Mouse (Mus musculus): ENCODE results near the gene Tmbim6. TPM values are rescaled to one million over a fixed set of nuclear protein-coding genes. Genes with fewer than 3 reads are reported as not detected.

Tmbim6 gene
- total RNA-seq (2021), result 100 to 1,000 TPM; 189 to 194 TPM
- long read RNA-seq, experiment 1, transcript Tmbim6-202 (10 exons, 944 nt), result minor isoform, 24 of 305 reads
- long read RNA-seq, experiment 1, transcript Tmbim6-201 (10 exons, 2,452 nt), result major isoform, 253 of 305 reads
- long read RNA-seq, experiment 1, partial matches to known transcripts, result 8 of 305 reads
- long read RNA-seq, experiment 1, other reads (novel, unspliced or antisense), result 16 of 305 reads
- long read RNA-seq, experiment 2, transcript Tmbim6-201 (10 exons, 2,452 nt), result major isoform, 283 of 320 reads
- long read RNA-seq, experiment 2, transcript Tmbim6-202 (10 exons, 944 nt), result minor isoform, 14 of 320 reads
- long read RNA-seq, experiment 2, partial matches to known transcripts, result 9 of 320 reads
- long read RNA-seq, experiment 2, other reads (novel, unspliced or antisense), result 6 of 320 reads

GRCm38 (mm10) chr15:99392486-99393385 is at the start of gene Tmbim6:
Tmbim6 (plus strand) TSS chr15:99392882.
- peak; percentile 97 for DNase-seq

GRCm38 (mm10) chr15:99343414-99344147 is 49.1 kb upstream of the Tmbim6 start:
- DNase-seq, result peak; percentile 57

DNA sequence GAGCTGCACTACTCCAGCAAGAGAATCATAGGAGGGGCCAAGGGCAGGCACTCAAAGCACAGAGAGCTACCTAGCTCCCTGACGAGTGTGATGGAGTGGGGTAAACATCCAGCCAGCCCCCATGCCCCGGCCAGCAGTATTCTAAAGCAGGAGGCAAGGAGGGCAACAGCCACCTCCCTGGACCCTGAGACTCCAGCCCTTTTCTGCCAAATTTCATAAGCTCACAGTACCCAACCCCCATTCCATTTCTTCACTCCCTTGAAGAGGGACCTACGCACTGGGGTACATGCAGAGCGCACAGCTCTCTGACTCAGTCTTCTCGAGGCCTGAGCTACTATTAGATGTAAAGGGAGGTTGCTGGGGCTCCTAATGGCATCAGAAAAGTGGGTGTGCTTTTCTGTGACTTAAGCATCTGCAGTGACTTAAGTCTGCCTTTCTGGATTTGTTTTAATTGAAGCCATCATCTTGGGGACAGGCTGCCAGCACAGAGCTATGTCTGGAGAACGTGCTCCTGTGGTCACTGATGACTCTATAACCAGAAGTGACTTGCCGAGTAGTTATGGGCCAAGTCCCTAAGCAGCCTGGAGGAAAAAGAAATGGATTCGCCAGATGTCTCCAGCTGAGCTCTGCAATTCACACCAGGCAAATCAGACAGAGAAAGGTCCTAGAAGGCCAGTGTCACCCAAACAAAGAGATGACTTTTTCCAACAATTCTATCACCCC is 48.4 kb upstream of the Tmbim6 start:
- no peak for DNase-seq

GRCm38 (mm10) chr15:99344961-99345360 is 47.7 kb upstream of the Tmbim6 start:
- no peak for DNase-seq

- no peak for DNase-seq
Observed at GRCm38 (mm10) chr15:99351610-99352009, 41.1 kb upstream of the Tmbim6 start.

DNA sequence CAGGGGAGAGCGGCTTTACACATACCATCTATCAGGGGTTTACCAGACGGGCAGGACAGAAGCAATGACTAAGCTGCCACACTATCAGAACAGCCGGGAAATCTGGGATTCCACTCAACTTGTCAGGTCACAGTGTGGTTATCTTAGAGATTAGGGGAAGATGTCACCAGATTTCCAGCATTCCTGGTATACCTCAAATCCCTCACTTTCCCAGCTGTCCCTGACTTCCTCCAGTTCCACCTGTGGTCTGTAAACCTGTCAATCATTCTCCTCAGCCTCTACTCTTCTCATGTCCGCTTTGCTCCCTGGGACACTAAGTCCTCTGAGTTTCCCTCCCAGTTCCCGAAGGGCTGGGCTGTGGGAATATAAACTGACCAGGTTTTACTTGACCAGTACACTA is 40.4 kb upstream of the Tmbim6 start:
- no peak for DNase-seq

DNA sequence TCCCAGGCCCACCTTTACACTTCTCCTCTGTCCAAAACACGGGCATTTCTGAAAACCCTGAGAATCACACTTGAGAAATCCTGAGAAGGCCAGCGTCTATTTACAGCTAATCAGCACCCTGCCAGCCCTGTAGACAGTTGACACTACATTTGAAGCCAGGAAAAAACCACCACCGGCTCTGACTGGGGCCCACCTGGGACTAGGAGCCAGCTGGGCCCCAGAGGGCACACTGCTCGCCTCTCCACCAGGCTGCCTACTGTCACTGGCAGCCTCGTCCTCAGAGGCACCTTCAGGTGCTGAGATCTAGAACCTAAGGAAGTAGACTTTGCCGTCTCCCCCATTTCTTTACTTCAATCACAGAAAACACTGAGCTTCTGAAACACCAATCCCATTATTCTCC is 37.0 kb upstream of the Tmbim6 start:
- no peak for DNase-seq

GRCm38 (mm10) chr15:99356462-99356861 is 36.2 kb upstream of the Tmbim6 start:
- DNase-seq, result no peak

- DNase-seq, result no peak
Observed at GRCm38 (mm10) chr15:99358952-99359351, 33.7 kb upstream of the Tmbim6 start.

- DNase-seq, result no peak
Observed at GRCm38 (mm10) chr15:99364022-99364530, 28.6 kb upstream of the Tmbim6 start.

GRCm38 (mm10) chr15:99364921-99365320 is 27.8 kb upstream of the Tmbim6 start:
- DNase-seq, result no peak

- DNase-seq, result no peak
Observed at GRCm38 (mm10) chr15:99368583-99369266, 24.0 kb upstream of the Tmbim6 start.

DNA sequence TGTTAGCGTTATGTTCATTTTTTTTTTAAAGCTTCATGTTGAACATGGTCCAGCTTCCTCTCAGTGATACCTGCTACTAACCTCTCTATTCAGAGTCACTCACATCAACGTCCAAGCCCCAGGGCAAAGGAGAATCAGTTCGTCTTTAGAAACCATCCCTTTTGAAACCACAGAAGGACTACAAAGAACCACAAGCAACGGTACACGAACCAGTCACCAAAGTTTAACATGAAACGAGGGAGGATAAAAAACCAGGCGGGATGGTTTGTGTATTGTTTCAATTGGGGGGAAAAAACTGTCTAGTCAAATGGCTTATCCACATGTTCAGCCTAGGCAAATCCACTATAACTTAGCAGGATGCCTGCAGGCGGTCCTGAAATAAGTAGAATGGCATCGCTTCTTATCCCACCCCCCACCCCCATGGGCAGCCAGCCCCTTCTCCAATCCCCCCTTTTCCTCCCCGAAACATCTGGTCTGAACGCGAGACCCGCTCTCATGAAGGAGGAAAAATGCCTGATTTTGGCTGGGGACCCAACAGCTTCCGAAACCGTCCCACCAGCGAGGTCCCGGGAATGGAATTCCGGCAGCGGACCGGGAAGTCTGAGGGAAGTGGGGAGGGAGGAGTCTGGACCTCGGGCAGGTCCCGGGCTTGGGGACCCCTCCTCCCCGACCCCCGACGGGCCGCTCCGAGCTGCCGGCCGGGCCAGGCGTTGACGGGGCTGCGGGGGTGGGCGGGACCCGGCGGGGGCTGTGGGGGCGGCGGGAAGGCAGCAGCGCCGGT is 23.1 kb upstream of the Tmbim6 start:
- DNase-seq, result no peak

DNA sequence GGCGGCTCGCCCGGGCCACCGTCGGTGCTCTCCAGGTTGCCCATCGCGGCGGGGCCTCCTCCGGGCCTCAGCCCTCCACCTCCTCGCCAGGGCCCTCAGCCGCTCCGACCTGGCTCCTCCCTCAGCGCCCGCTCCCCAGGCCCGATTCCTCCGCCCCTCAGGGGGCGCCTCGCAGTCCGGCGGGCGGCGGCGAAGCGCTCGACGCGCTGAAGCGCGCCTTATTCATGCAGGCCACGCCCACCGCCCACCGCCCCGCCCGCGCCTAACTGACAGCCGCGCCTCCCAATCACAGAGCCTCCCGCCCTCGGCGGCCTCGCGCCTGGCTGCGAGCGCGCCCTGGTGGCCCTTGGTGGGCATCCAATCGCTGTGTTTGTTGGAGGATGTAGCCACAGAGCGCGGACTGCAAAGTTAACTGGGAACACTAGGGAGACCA is 22.4 kb upstream of the Tmbim6 start, which contains the start of gene Fmnl3:
Gene Fmnl3, minus strand, starts transcription at position 224 of the 433 bp plus-strand sequence.
- DNase-seq, result peak; percentile 100

DNA sequence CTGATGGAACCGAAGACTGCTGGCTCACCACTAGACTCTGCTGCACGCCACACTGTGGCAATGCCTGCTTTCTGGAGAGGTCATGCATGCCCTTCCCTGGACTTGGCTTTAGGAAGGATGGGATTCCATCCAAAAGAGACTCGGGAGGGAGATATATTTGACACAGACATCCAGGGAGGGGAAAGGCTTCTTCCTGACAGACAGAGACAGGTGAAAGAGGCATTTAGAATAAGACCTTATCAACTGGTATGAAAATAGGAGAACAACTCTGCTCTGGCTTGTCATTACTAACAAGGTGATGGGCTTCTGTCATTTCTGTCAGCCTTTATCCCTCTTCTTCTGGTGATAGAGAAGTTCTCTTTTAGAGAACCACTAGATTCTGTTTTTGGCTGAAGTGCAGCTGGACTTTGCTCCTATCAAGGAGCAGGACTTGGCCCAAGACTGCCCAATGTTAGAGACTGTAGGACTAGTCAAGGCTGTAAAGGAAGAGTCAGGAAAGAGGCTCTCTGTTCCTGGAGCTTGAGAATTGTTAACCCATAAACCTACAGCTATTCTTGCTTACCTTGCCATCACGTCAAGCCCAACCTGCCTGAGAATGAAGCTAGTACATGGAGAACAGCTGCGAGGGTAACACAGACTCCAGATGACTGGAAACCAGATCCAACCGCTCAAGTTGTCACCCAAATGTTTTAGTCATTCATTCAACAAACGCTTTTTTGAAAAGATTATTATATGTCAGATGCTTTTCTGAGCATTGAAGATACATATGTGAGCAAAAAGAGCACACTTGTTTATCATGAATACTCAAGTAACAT is 20.9 kb upstream of the Tmbim6 start:
- no peak for DNase-seq

GRCm38 (mm10) chr15:99372761-99373160 is 19.9 kb upstream of the Tmbim6 start:
- no peak for DNase-seq

- no peak for DNase-seq
Observed at GRCm38 (mm10) chr15:99375036-99375435, 17.6 kb upstream of the Tmbim6 start.

DNA sequence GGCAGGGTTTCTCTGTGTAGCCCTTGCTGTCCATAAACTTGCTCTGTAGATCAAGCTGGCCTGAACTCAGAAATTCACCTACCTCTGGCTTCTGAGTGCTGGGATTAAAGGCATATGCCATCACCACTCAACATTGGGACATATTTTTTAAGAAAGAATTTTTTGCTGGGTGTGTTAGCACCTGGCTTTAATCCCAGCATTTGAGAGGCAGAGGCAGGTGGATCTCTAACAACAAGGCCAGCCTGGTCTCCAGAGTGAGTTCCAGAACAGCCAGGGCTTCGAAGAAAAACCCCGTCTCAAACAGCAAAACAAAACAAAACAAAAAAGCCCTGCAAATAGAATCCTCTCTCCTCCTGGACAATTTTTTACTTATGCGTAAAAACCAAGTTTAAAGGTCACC is 17.1 kb upstream of the Tmbim6 start:
- DNase-seq, result no peak

DNA sequence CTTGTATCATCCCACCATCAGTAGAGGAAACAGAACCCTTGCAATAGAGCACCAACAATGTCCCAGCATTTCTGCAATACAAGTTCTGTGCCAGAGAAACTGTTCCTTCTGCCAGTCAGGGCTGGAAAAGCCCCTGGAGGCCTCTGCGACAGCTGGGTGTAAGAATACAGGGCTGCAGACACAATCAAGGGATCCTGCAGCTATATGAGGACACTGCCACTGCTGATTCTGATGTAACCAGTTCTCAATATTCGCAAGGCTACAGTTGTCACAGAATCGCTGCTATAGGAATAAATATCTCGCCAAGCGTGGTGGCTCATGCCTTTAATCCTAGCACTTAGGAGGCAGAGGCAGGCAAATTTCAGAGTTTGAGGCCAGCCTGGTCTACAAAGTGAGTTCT is 16.4 kb upstream of the Tmbim6 start:
- no peak for DNase-seq
